In the genomic region with DNA sequence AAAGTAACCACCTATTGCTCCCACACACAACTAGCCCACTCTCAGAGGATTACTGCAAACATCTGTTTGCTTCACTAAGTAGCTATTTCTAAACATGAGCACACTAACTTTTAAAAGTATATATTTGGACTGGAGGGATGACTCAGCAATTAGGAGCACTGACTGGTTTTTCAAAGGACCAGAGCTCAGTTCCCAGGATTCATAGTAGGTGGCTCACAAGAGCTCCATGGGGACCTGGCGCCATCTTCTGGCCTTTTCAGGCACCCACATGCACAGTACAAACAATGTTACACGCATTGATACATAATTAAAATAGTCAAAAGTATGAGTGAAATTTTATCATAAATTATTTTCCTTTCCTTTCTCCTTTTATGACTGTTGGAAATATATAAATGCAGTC, we compare ENCODE assay signal across 9 mouse cellular contexts. TPM values are rescaled to one million over a fixed set of nuclear protein-coding genes. Genes with fewer than 3 reads are reported as not detected.
DNase-seq lines count a peak whose midpoint lies in the region; ATAC-seq and TF ChIP-seq lines count a peak whose summit lies in the region.
"Had no signal": no experiment of that assay in that cellular context is flagged by ENCODE, and none has a peak within 500 bp of the region (broad histone marks: within the 10 kb centered on the region; RNA-seq: fewer than 3 reads in every experiment).

No protein-coding gene starts in this region.

- peak; percentile 52 for TF ChIP-seq CTCF in embryonic fibroblast, embryonic 13.5 days (IDR thresholded peaks at IDR 0.05; ENCODE audit: borderline replicate concordance, insufficient read depth, low read length)

- TF ChIP-seq POLR2A in embryonic fibroblast, embryonic 13.5 days (IDR thresholded peaks at IDR 0.05; ENCODE audit: low read depth, low read length) = no peak

- no peak overlapping the region for H3K4me3 ChIP-seq in midbrain, embryonic 14.5 days (replicated peaks; ENCODE audit: low read depth, low read length)
- H3K4me3 ChIP-seq in midbrain, embryonic 10.5 days = no peak overlapping the region
- no peak overlapping the region for H3K4me3 ChIP-seq in embryonic fibroblast, embryonic 13.5 days (ENCODE audit: insufficient read depth, low read length)
- no peak overlapping the region for H3K4me3 ChIP-seq in midbrain, embryonic 13.5 days (replicated peaks)
- H3K4me3 ChIP-seq: heart, embryonic 13.5 days had no signal

- no peaks in the 10 kb centered on the region for H3K36me3 ChIP-seq in midbrain, embryonic 14.5 days (ENCODE audit: control insufficient read depth, insufficient read depth, low read length)
- H3K36me3 ChIP-seq in midbrain, embryonic 10.5 days = no peaks in the 10 kb centered on the region
- H3K36me3 ChIP-seq in midbrain, embryonic 13.5 days = no peaks in the 10 kb centered on the region
- H3K36me3 ChIP-seq: heart, embryonic 13.5 days had no signal

- no peak overlapping the region for H3K9ac ChIP-seq in midbrain, embryonic 14.5 days (replicated peaks; ENCODE audit: low read length)
- no peak overlapping the region for H3K9ac ChIP-seq in midbrain, embryonic 13.5 days (replicated peaks)
- H3K9ac ChIP-seq: heart, embryonic 13.5 days had no signal

- H3K27ac ChIP-seq in midbrain, embryonic 14.5 days (replicated peaks; ENCODE audit: low read depth, low read length) = no peak overlapping the region
- no peak overlapping the region for H3K27ac ChIP-seq in midbrain, embryonic 10.5 days (replicated peaks)
- H3K27ac ChIP-seq in embryonic fibroblast, embryonic 13.5 days (ENCODE audit: insufficient read depth, low read length) = no peak overlapping the region
- no peak overlapping the region for H3K27ac ChIP-seq in midbrain, embryonic 13.5 days
- H3K27ac ChIP-seq: heart, embryonic 13.5 days had no signal

- no peak overlapping the region for H3K4me2 ChIP-seq in midbrain, embryonic 14.5 days (ENCODE audit: low read length)
- H3K4me2 ChIP-seq in midbrain, embryonic 13.5 days (replicated peaks) = no peak overlapping the region
- H3K4me2 ChIP-seq: heart, embryonic 13.5 days had no signal

- peak; percentile 32 to 78 for DNase-seq in adrenal gland, adult (ENCODE audit: inconsistent age in 2 of 2, low spot score in 1 of 2)
- DNase-seq in adrenal gland, postnatal 4 days (ENCODE audit: low spot score in 2 of 2) = no peak
- peak; percentile 30 for DNase-seq in midbrain, embryonic 14.5 days
- no peak for DNase-seq in midbrain, embryonic 10.5 days (ENCODE audit: low spot score)
- DNase-seq in retina, postnatal 1 day = peak; percentile 50

- no peaks in the 10 kb centered on the region for H3K4me1 ChIP-seq in midbrain, embryonic 14.5 days (ENCODE audit: control insufficient read depth, insufficient read depth, low read length)
- no peaks in the 10 kb centered on the region for H3K4me1 ChIP-seq in midbrain, embryonic 10.5 days
- H3K4me1 ChIP-seq in embryonic fibroblast, embryonic 13.5 days (ENCODE audit: control insufficient read depth, insufficient read depth, low read length) = no peaks in the 10 kb centered on the region
- H3K4me1 ChIP-seq in midbrain, embryonic 13.5 days (replicated peaks) = no peaks in the 10 kb centered on the region
- H3K4me1 ChIP-seq: heart, embryonic 13.5 days had no signal

- H3K9me3 ChIP-seq in midbrain, embryonic 14.5 days (ENCODE audit: control insufficient read depth, low read length) = no peaks in the 10 kb centered on the region
- H3K9me3 ChIP-seq in midbrain, embryonic 10.5 days (replicated peaks) = no peaks in the 10 kb centered on the region
- H3K9me3 ChIP-seq in midbrain, embryonic 13.5 days = peaks cover 4% of the 10 kb centered on the region; the same call in 1 of the 2 replicates
- H3K9me3 ChIP-seq: heart, embryonic 13.5 days had no signal

- 30% methylated on average over 2 of the region's 2 CpGs for WGBS in midbrain, embryonic 14.5 days
- WGBS in midbrain, embryonic 10.5 days = 22% methylated on average over 2 of the region's 2 CpGs
- WGBS in midbrain, embryonic 13.5 days = 23% methylated on average over 2 of the region's 2 CpGs

- no peak for ATAC-seq in midbrain, embryonic 14.5 days (ENCODE audit: low FRiP score, low TSS enrichment)
- ATAC-seq in megakaryocyte, adult 5-6 weeks (ENCODE audit: poor library complexity, severe bottlenecking) = no peak; the same call in 1 of the 2 replicates
- no peak for ATAC-seq in midbrain, embryonic 13.5 days

- no peaks in the 10 kb centered on the region for H3K27me3 ChIP-seq in midbrain, embryonic 14.5 days (ENCODE audit: control insufficient read depth, insufficient read depth, low read length)
- H3K27me3 ChIP-seq in midbrain, embryonic 10.5 days (ENCODE audit: low read depth, poor library complexity, severe bottlenecking) = no peaks in the 10 kb centered on the region
- no peaks in the 10 kb centered on the region for H3K27me3 ChIP-seq in midbrain, embryonic 13.5 days

RNA-seq across cellular contexts. Expression of a gene that starts 46.8 kb away (rescaled TPM):
- total RNA-seq in adrenal gland, postnatal 4 days (2021) = 10 to 100 TPM; 18.2 to 23.8 TPM
- 27.0 and 31.3 TPM in 2 replicates for polyA plus RNA-seq in midbrain, embryonic 14.5 days (2014; fragmentation: Nextera tagmentation; extraction: Ambion mirVana)
- polyA plus RNA-seq in midbrain, embryonic 10.5 days (2016; fragmentation: Nextera tagmentation; extraction: Ambion mirVana) = 53.2 and 64.0 TPM in 2 replicates
- polyA plus RNA-seq in embryonic fibroblast, embryonic 13.5 days (2011; ENCODE audit: insufficient read length, low read depth, missing spikeins) = 123 and 138 TPM in 2 replicates
- 33.8 and 35.7 TPM in 2 replicates for total RNA-seq in megakaryocyte, adult 5-6 weeks (2015)
- total RNA-seq in megakaryocyte, adult 5-6 weeks (2017) = 37.8 and 39.7 TPM in 2 replicates
- 26.5 and 26.6 TPM in 2 replicates for polyA plus RNA-seq in midbrain, embryonic 13.5 days (2015; fragmentation: Nextera tagmentation; extraction: Ambion mirVana)

RNA-seq across cellular contexts. Expression of a gene that starts 46.9 kb away (rescaled TPM):
- 10 to 100 TPM; 75.9 to 78.2 TPM for total RNA-seq in adrenal gland, postnatal 4 days (2021)
- polyA plus RNA-seq in midbrain, embryonic 14.5 days (2014; fragmentation: Nextera tagmentation; extraction: Ambion mirVana) = 14.7 and 32.5 TPM in 2 replicates
- 60.4 and 61.5 TPM in 2 replicates for polyA plus RNA-seq in midbrain, embryonic 10.5 days (2016; fragmentation: Nextera tagmentation; extraction: Ambion mirVana)
- 139 and 148 TPM in 2 replicates for polyA plus RNA-seq in embryonic fibroblast, embryonic 13.5 days (2011; ENCODE audit: insufficient read length, low read depth, missing spikeins)
- total RNA-seq in megakaryocyte, adult 5-6 weeks (2015) = 163 and 172 TPM in 2 replicates
- total RNA-seq in megakaryocyte, adult 5-6 weeks (2017) = 250 and 263 TPM in 2 replicates
- polyA plus RNA-seq in midbrain, embryonic 13.5 days (2015; fragmentation: Nextera tagmentation; extraction: Ambion mirVana) = 30.7 and 31.8 TPM in 2 replicates

RNA-seq across cellular contexts. Expression of a gene that starts 59.3 kb away (rescaled TPM):
- under 1 TPM; 0.40 to 0.42 TPM for total RNA-seq in adrenal gland, postnatal 4 days (2021)
- polyA plus RNA-seq in midbrain, embryonic 14.5 days (2014; fragmentation: Nextera tagmentation; extraction: Ambion mirVana) = 0.27 and 0.55 TPM in 2 replicates
- polyA plus RNA-seq in midbrain, embryonic 10.5 days (2016; fragmentation: Nextera tagmentation; extraction: Ambion mirVana) = 0.67 and 0.79 TPM in 2 replicates
- polyA plus RNA-seq in embryonic fibroblast, embryonic 13.5 days (2011; ENCODE audit: insufficient read length, low read depth, missing spikeins) = not detected in 2 replicates
- 0.02 TPM in 1 of 2 replicates, not detected in the other for total RNA-seq in megakaryocyte, adult 5-6 weeks (2015)
- total RNA-seq in megakaryocyte, adult 5-6 weeks (2017) = not detected in 2 replicates
- 0.22 and 0.48 TPM in 2 replicates for polyA plus RNA-seq in midbrain, embryonic 13.5 days (2015; fragmentation: Nextera tagmentation; extraction: Ambion mirVana)

Comparison
In these comparisons a context has a peak if more than half of its experiments do, and no peak if none do; other contexts are left out.
1. DNase-seq: peak in adrenal gland, adult (2 of 2), midbrain, embryonic 14.5 days (single experiment) and retina, postnatal 1 day (single experiment); none in adrenal gland, postnatal 4 days (0 of 2) and midbrain, embryonic 10.5 days (single experiment).